Mouse (Mus musculus) MEL (cell line): ENCODE results near the gene Kif3a. TPM values are rescaled to one million over a fixed set of nuclear protein-coding genes. Genes with fewer than 3 reads are reported as not detected.

Source experiments
- DNase-seq: peaks from one replicate; pipeline ENCODE4 v3.0.0; 2011; ENCODE audit warnings: low read depth, low spot score
- H3K27ac ChIP-seq: 2 replicates; pipeline ENCODE4 v1.5.1; 2012; ENCODE audit warnings: low read depth, mild to moderate bottlenecking, control low read depth, low read length, moderate library complexity; ENCODE audit not compliant: control insufficient read depth
- H3K27me3 ChIP-seq, 2 experiments: fragments of 150-350 bp in 1 of 2; sonication (generic) in 1 of 2; 2 replicates each; pipeline ENCODE4 v1.6.1; 2012; ENCODE audit warnings: low read length in 2 of 2, mild to moderate bottlenecking in 2 of 2, improper control_type of control experiment in 1 of 2, moderate library complexity in 1 of 2; ENCODE audit not compliant: insufficient read depth in 2 of 2, control insufficient read depth in 1 of 2
- H3K36me3 ChIP-seq, 2 experiments: 2 replicates each; pipeline ENCODE4 v1.6.1; 2012 to 2014; ENCODE audit warnings: low read length in 2 of 2, improper control_type of control experiment in 1 of 2, inconsistent platforms in 1 of 2, mild to moderate bottlenecking in 1 of 2; ENCODE audit not compliant: insufficient read depth in 2 of 2, control insufficient read depth in 1 of 2
- H3K4me1 ChIP-seq, 2 experiments: fragments of 150-350 bp in 1 of 2; sonication (generic) in 1 of 2; 2 replicates each; pipeline ENCODE4 v1.6.1; 2012; ENCODE audit warnings: low read length in 2 of 2, improper control_type of control experiment in 1 of 2, mild to moderate bottlenecking in 1 of 2; ENCODE audit not compliant: insufficient read depth in 2 of 2, control insufficient read depth in 1 of 2
- H3K4me3 ChIP-seq, 2 experiments: fragments of 150-350 bp in 1 of 2; sonication (generic) in 1 of 2; 2 replicates each; pipeline ENCODE4 v1.5.1; 2012; ENCODE audit warnings: low read depth in 2 of 2, low read length in 2 of 2, mild to moderate bottlenecking in 2 of 2, moderate library complexity in 2 of 2, control low read depth in 1 of 2, improper control_type of control experiment in 1 of 2; ENCODE audit not compliant: control insufficient read depth in 1 of 2, insufficient read depth in 1 of 2
- H3K79me2 ChIP-seq: 2 replicates; pipeline ENCODE4 v1.6.1; 2012; ENCODE audit warnings: mild to moderate bottlenecking, low read length, moderate library complexity; ENCODE audit not compliant: control insufficient read depth, poor library complexity, insufficient read depth
- H3K9ac ChIP-seq: 2 replicates; pipeline ENCODE4 v1.6.1; 2012; ENCODE audit warnings: low read depth, mild to moderate bottlenecking, control low read depth, low read length, moderate library complexity; ENCODE audit not compliant: control insufficient read depth, poor library complexity, severe bottlenecking
- H3K9me3 ChIP-seq: fragments of 150-350 bp; sonication (generic); replicated peaks from 2 replicates; pipeline ENCODE4 v1.6.1; 2012; ENCODE audit warnings: mild to moderate bottlenecking, low read length, improper control_type of control experiment, moderate library complexity; ENCODE audit not compliant: insufficient read depth
- BHLHE40 ChIP-seq: IDR thresholded peaks from 2 replicates; pipeline ENCODE4 v1.6.1; 2012; ENCODE audit warnings: low read depth, mild to moderate bottlenecking, inconsistent platforms, low read length, improper control_type of control experiment, borderline replicate concordance
- CHD1 ChIP-seq: IDR thresholded peaks from 2 replicates; pipeline ENCODE4 v1.6.1; 2012; ENCODE audit warnings: low read depth, mild to moderate bottlenecking, inconsistent platforms, low read length, improper control_type of control experiment
- CHD2 ChIP-seq: IDR thresholded peaks from 2 replicates; pipeline ENCODE4 v1.6.1; 2011; ENCODE audit warnings: low read length, improper control_type of control experiment
- CTCF ChIP-seq, 3 experiments: IDR thresholded peaks in 2 of 3; conservative IDR thresholded peaks in 1 of 3; 2 replicates each; pipeline ENCODE4 v1.5.1; 2011 to 2012; ENCODE audit warnings: low read length in 3 of 3, low read depth in 2 of 3, mild to moderate bottlenecking in 2 of 3, improper control_type of control experiment in 1 of 3, inconsistent platforms in 1 of 3, mixed read lengths in 1 of 3, moderate library complexity in 1 of 3; ENCODE audit not compliant: control insufficient read depth in 1 of 3, insufficient read depth in 1 of 3, poor library complexity in 1 of 3, severe bottlenecking in 1 of 3
- E2F4 ChIP-seq: IDR thresholded peaks from 2 replicates; pipeline ENCODE4 v1.6.1; 2011; ENCODE audit warnings: low read depth, low read length, improper control_type of control experiment, borderline replicate concordance
- ELF1 ChIP-seq: IDR thresholded peaks from 2 replicates; pipeline ENCODE4 v1.6.1; 2014; ENCODE audit warnings: low read depth, mild to moderate bottlenecking, inconsistent platforms, low read length, improper control_type of control experiment, moderate library complexity
- EP300 ChIP-seq, 2 experiments: IDR thresholded peaks; 2 replicates each; pipeline ENCODE4 v1.6.1; 2011; ENCODE audit warnings: improper control_type of control experiment in 2 of 2, low read length in 2 of 2, low read depth in 1 of 2, mild to moderate bottlenecking in 1 of 2
- ETS1 ChIP-seq: IDR thresholded peaks from 2 replicates; pipeline ENCODE4 v1.6.1; 2012; ENCODE audit warnings: low read depth, mild to moderate bottlenecking, inconsistent platforms, low read length, improper control_type of control experiment, moderate library complexity
- GATA1 ChIP-seq: IDR thresholded peaks from 2 replicates; pipeline ENCODE4 v1.6.1; 2011; ENCODE audit warnings: low read depth, low read length, improper control_type of control experiment
- HCFC1 ChIP-seq: IDR thresholded peaks from 2 replicates; pipeline ENCODE4 v1.6.1; 2012; ENCODE audit warnings: low read depth, mild to moderate bottlenecking, inconsistent platforms, low read length, improper control_type of control experiment, moderate library complexity
- JUND ChIP-seq: IDR thresholded peaks from 2 replicates; pipeline ENCODE4 v1.6.1; 2011; ENCODE audit warnings: low read depth, mild to moderate bottlenecking, improper control_type of control experiment, low read length
- KAT2A ChIP-seq: conservative IDR thresholded peaks from 2 replicates; pipeline ENCODE4 v1.6.1; 2012; ENCODE audit warnings: low read depth, low read length, improper control_type of control experiment, inconsistent platforms
- MAFK ChIP-seq: IDR thresholded peaks from 2 replicates; pipeline ENCODE4 v1.6.1; 2011; ENCODE audit warnings: low read depth, mild to moderate bottlenecking, low read length, improper control_type of control experiment, borderline replicate concordance
- MAX ChIP-seq: IDR thresholded peaks from 2 replicates; pipeline ENCODE4 v1.6.1; 2011; ENCODE audit warnings: low read length, improper control_type of control experiment
- MAZ ChIP-seq: IDR thresholded peaks from 2 replicates; pipeline ENCODE4 v1.6.1; 2012; ENCODE audit warnings: low read depth, mild to moderate bottlenecking, inconsistent platforms, low read length, improper control_type of control experiment
- MEF2A ChIP-seq: IDR thresholded peaks from 2 replicates; pipeline ENCODE4 v1.6.1; 2014; ENCODE audit warnings: low read depth, mild to moderate bottlenecking, inconsistent platforms, low read length, improper control_type of control experiment; ENCODE audit not compliant: poor library complexity, insufficient replicate concordance, severe bottlenecking; ENCODE audit errors: extremely low read depth
- MXI1 ChIP-seq: IDR thresholded peaks from 2 replicates; pipeline ENCODE4 v1.6.1; 2011; ENCODE audit warnings: mild to moderate bottlenecking, low read depth, low read length, improper control_type of control experiment
- MYB ChIP-seq: IDR thresholded peaks from 2 replicates; pipeline ENCODE4 v1.6.1; 2011; ENCODE audit warnings: mild to moderate bottlenecking, low read depth, low read length, improper control_type of control experiment
- NELFE ChIP-seq: IDR thresholded peaks from 2 replicates; pipeline ENCODE4 v1.6.1; 2011; ENCODE audit warnings: low read depth, low read length, improper control_type of control experiment
- NRF1 ChIP-seq: IDR thresholded peaks from 2 replicates; pipeline ENCODE4 v1.6.1; 2014; ENCODE audit warnings: low read depth, mild to moderate bottlenecking, inconsistent platforms, low read length, improper control_type of control experiment, moderate library complexity; ENCODE audit not compliant: poor library complexity, insufficient read depth, severe bottlenecking
- POLR2A ChIP-seq, 2 experiments: IDR thresholded peaks; 2 replicates each; pipeline ENCODE4 v1.6.1; 2011 to 2012; ENCODE audit warnings: low read length in 2 of 2, mild to moderate bottlenecking in 2 of 2, control low read depth in 1 of 2, improper control_type of control experiment in 1 of 2, low read depth in 1 of 2, moderate library complexity in 1 of 2; ENCODE audit not compliant: control insufficient read depth in 1 of 2, insufficient read depth in 1 of 2, poor library complexity in 1 of 2
- POLR2AphosphoS2 ChIP-seq: IDR thresholded peaks from 2 replicates; pipeline ENCODE4 v1.6.1; 2011; ENCODE audit warnings: low read length, improper control_type of control experiment
- RCOR1 ChIP-seq: IDR thresholded peaks from 2 replicates; pipeline ENCODE4 v1.6.1; 2012; ENCODE audit warnings: low read depth, mild to moderate bottlenecking, inconsistent platforms, low read length, improper control_type of control experiment
- SIN3A ChIP-seq: IDR thresholded peaks from 2 replicates; pipeline ENCODE4 v1.6.1; 2012; ENCODE audit warnings: low read length, improper control_type of control experiment, inconsistent platforms
- TBP ChIP-seq: IDR thresholded peaks from 2 replicates; pipeline ENCODE4 v1.8.0; 2011; ENCODE audit warnings: low read depth, low read length, improper control_type of control experiment
- TCF12 ChIP-seq: IDR thresholded peaks from 2 replicates; pipeline ENCODE4 v1.6.1; 2014; ENCODE audit warnings: low read depth, mild to moderate bottlenecking, inconsistent platforms, low read length, improper control_type of control experiment, moderate library complexity
- USF2 ChIP-seq, 2 experiments: IDR thresholded peaks; 2 replicates each; pipeline ENCODE4 v1.6.1; 2011 to 2012; ENCODE audit warnings: improper control_type of control experiment in 2 of 2, low read length in 2 of 2, borderline replicate concordance in 1 of 2, inconsistent platforms in 1 of 2, low read depth in 1 of 2, mild to moderate bottlenecking in 1 of 2; ENCODE audit not compliant: insufficient read depth in 1 of 2
- ZC3H11A ChIP-seq: IDR thresholded peaks from 2 replicates; pipeline ENCODE4 v1.6.1; 2012; ENCODE audit warnings: low read depth, mild to moderate bottlenecking, inconsistent platforms, low read length, improper control_type of control experiment
- ZMIZ1 ChIP-seq: IDR thresholded peaks from 2 replicates; pipeline ENCODE4 v1.6.1; 2012; ENCODE audit warnings: low read depth, mild to moderate bottlenecking, inconsistent platforms, low read length, improper control_type of control experiment, moderate library complexity
- polyA plus RNA-seq, 2 experiments: library from polyadenylated mRNA; stranded (reverse) in 1 of 2; unstranded in 1 of 2; fragments of >175 nt in 1 of 2; fragments of >200 nt in 1 of 2; gene quantifications; 2 replicates each; pipeline versions ENCODE4 v1.2.1 to v1.2.4; 2012; ENCODE audit warnings: low replicate concordance in 2 of 2, low read depth in 1 of 2; ENCODE audit not compliant: insufficient read length in 2 of 2, insufficient read depth in 1 of 2, missing spikeins in 1 of 2
- total RNA-seq: library from RNA; depleted of rRNA; stranded (reverse); fragments of 300-350 nt; gene quantifications from 2 replicates; pipeline ENCODE4 v1.2.3, GENCODE M21; 2012

Gene Kif3a
- total and polyA plus RNA-seq, 3 experiments, result 13.6 to 88.3 (median 17.1) TPM

GRCm38 (mm10) chr11:53605609-53606008 is 38.4 kb downstream of the Kif3a start:
- Histone ChIP-seq H3K9ac (peak overlapping the region; percentile 35), H3K4me1 (peaks cover 29% of the 10 kb centered on the region in 2 experiments), H3K27me3 (no peaks in the 10 kb centered on the region), H3K36me3 (peaks cover 0 to 19% of the 10 kb centered on the region in 2 experiments; a peak in 2 of 4 replicates), H3K27ac (peak overlapping the region; percentile 75), H3K9me3 (no peaks in the 10 kb centered on the region), H3K4me3 (peak overlapping the region; percentile 21 to 28), H3K79me2 (no peaks in the 10 kb centered on the region)
- TF ChIP-seq BHLHE40 (peak; percentile 52), MYB (peak; percentile 48; the same call in 1 of the 2 replicates), EP300 (IDR thresholded peaks at IDR 0.05; ENCODE audit: low read depth in 1 of 2, low read length in 2 of 2) (peak; percentile 80 to 84), E2F4 (no peak), CTCF (IDR thresholded peaks at IDR 0.05 in 2 of 3, conservative IDR thresholded peaks at IDR 0.05 in 1 of 3; ENCODE audit: control insufficient read depth in 1 of 3, insufficient read depth in 1 of 3, low read depth in 2 of 3, low read length in 3 of 3, poor library complexity in 1 of 3, severe bottlenecking in 1 of 3) (no peak), ZC3H11A (peak; percentile 19), MAX (peak; percentile 58; the same call in 1 of the 2 replicates), NRF1 (no peak), ELF1 (no peak), POLR2AphosphoS2 (no peak), USF2 (IDR thresholded peaks at IDR 0.05; ENCODE audit: borderline replicate concordance in 1 of 2, insufficient read depth in 1 of 2, low read depth in 1 of 2, low read length in 2 of 2) (no peak), ETS1 (peak; percentile 90), RCOR1 (peak; percentile 68; the same call in 1 of the 2 replicates), MXI1 (no peak), TCF12 (peak; percentile 78), SIN3A (peak; percentile 63; the same call in 1 of the 2 replicates), MAFK (peak; percentile 11; the same call in 1 of the 2 replicates), GATA1 (peak; percentile 91)
- DNase-seq, result peak; percentile 84

- Histone ChIP-seq H3K9ac (no peak overlapping the region), H3K27me3 (no peaks in the 10 kb centered on the region), H3K4me1 (peaks cover 24 to 30% of the 10 kb centered on the region in 2 experiments), H3K79me2 (no peaks in the 10 kb centered on the region), H3K9me3 (no peaks in the 10 kb centered on the region), H3K4me3 (no peak overlapping the region), H3K36me3 (peaks cover 0 to 22% of the 10 kb centered on the region in 2 experiments), H3K27ac (peak overlapping the region; percentile 38; the same call in 1 of the 2 replicates)
- DNase-seq, result peak; percentile 66
- TF ChIP-seq CHD1, result no peak
- TF ChIP-seq KAT2A, result no peak
- TF ChIP-seq POLR2AphosphoS2, result no peak
- no peak for TF ChIP-seq MAZ
- no peak for TF ChIP-seq NRF1
- TF ChIP-seq TBP, result peak; percentile 50; the same call in 1 of the 2 replicates
- TF ChIP-seq ZMIZ1, result no peak
- no peak for TF ChIP-seq POLR2A (IDR thresholded peaks at IDR 0.05; ENCODE audit: control insufficient read depth in 1 of 2, insufficient read depth in 1 of 2, low read depth in 1 of 2, low read length in 2 of 2, poor library complexity in 1 of 2)
- no peak for TF ChIP-seq E2F4
- TF ChIP-seq MAFK, result no peak
- TF ChIP-seq CHD2, result no peak
- TF ChIP-seq JUND, result no peak
- TF ChIP-seq MEF2A, result no peak
- no peak for TF ChIP-seq BHLHE40
- TF ChIP-seq NELFE, result no peak
- TF ChIP-seq ZC3H11A, result no peak
- TF ChIP-seq HCFC1, result no peak
- no peak for TF ChIP-seq USF2 (IDR thresholded peaks at IDR 0.05; ENCODE audit: borderline replicate concordance in 1 of 2, insufficient read depth in 1 of 2, low read depth in 1 of 2, low read length in 2 of 2)
- TF ChIP-seq RCOR1, result no peak
- no peak for TF ChIP-seq ELF1
- TF ChIP-seq CTCF (IDR thresholded peaks at IDR 0.05 in 2 of 3, conservative IDR thresholded peaks at IDR 0.05 in 1 of 3; ENCODE audit: control insufficient read depth in 1 of 3, insufficient read depth in 1 of 3, low read depth in 2 of 3, low read length in 3 of 3, poor library complexity in 1 of 3, severe bottlenecking in 1 of 3), result no peak
Measured at GRCm38 (mm10) chr11:53609231-53609630, 42.1 kb downstream of the Kif3a start.
